Mouse (Mus musculus) bone marrow, adult 2 months (tissue): Measurements from ENCODE around the gene Aldh8a1. TPM values are rescaled to one million over a fixed set of nuclear protein-coding genes. Genes with fewer than 3 reads are reported as not detected.

Experiments used
- H3K27ac ChIP-seq: fragments of 200-500 bp; 2 replicates; pipeline ENCODE4 v1.5.1; 2012; ENCODE audit warnings: low read depth, mild to moderate bottlenecking, control low read depth, inconsistent platforms, low read length; ENCODE audit not compliant: control insufficient read depth, poor library complexity, insufficient read depth
- H3K4me1 ChIP-seq: fragments of 200-500 bp; 2 replicates; pipeline ENCODE4 v1.6.1; 2011; ENCODE audit warnings: low read length; ENCODE audit not compliant: control insufficient read depth, insufficient read depth
- H3K4me3 ChIP-seq: fragments of 200-500 bp; replicated peaks from 2 replicates; pipeline ENCODE3; 2011; ENCODE audit warnings: mild to moderate bottlenecking, low read depth, low read length, control low read depth; ENCODE audit not compliant: control insufficient read depth
- CTCF ChIP-seq: fragments of 200-500 bp; IDR thresholded peaks from 2 replicates; pipeline ENCODE4 v1.5.1; 2011; ENCODE audit warnings: low read length, control low read depth; ENCODE audit not compliant: control insufficient read depth, insufficient read depth
- POLR2A ChIP-seq: fragments of 200-500 bp; IDR thresholded peaks from 2 replicates; pipeline ENCODE4 v1.6.1; 2011; ENCODE audit warnings: low read depth, mild to moderate bottlenecking, control low read depth, low read length, borderline replicate concordance; ENCODE audit not compliant: control insufficient read depth
- WGBS: fragments of 180-500 bp; shearing (Covaris S2); methylation state at CpG from one replicate; pipeline ENCODE4 v1.1.7; 2018; 5-methylcytosine and 5-hydroxymethylcytosine counted together
- polyA plus RNA-seq: library from polyadenylated mRNA; stranded (reverse); fragments of >200 nt; gene quantifications from 2 replicates; pipeline ENCODE4 v1.2.4, GENCODE M21; 2011; ENCODE audit warnings: low replicate concordance; ENCODE audit not compliant: missing spikeins, insufficient read depth, insufficient read length

The Aldh8a1 gene
- polyA plus RNA-seq, 1 experiment = 2.4 TPM

- WGBS = 94% methylated on average over 4 of the region's 4 CpGs
- Histone ChIP-seq H3K4me3 (no peak overlapping the region), H3K4me1 (no peaks in the 10 kb centered on the region; the same call in 1 of the 2 replicates), H3K27ac (no peak overlapping the region)
- no peak for TF ChIP-seq CTCF
- no peak for TF ChIP-seq POLR2A
These were observed 29.8 kb upstream of the Aldh8a1 start for GRCm38 (mm10) chr10:21347332-21347731.

- 80% methylated on average over 5 of the region's 5 CpGs for WGBS
- H3K4me1 ChIP-seq = no peaks in the 10 kb centered on the region; the same call in 1 of the 2 replicates
- H3K27ac ChIP-seq = no peak overlapping the region
- TF ChIP-seq CTCF = no peak
- no peak for TF ChIP-seq POLR2A
- no peak overlapping the region for H3K4me3 ChIP-seq
These were observed 27.6 kb upstream of the Aldh8a1 start for GRCm38 (mm10) chr10:21349449-21349848.

- 89% methylated on average over 2 of the region's 2 CpGs for WGBS
- H3K27ac ChIP-seq = no peak overlapping the region
These were observed 27.1 kb upstream of the Aldh8a1 start for GRCm38 (mm10) chr10:21349946-21350345.

GRCm38 (mm10) chr10:21350531-21351515 is 26.3 kb upstream of the Aldh8a1 start:
- WGBS = 85% methylated on average over 11 of the region's 11 CpGs
- no peaks in the 10 kb centered on the region; the same call in 1 of the 2 replicates for H3K4me1 ChIP-seq
- no peak overlapping the region for H3K27ac ChIP-seq
- TF ChIP-seq POLR2A = no peak
- H3K4me3 ChIP-seq = no peak overlapping the region

More at GRCm38 (mm10) chr10:21349946-21350345, 27.1 kb upstream of the Aldh8a1 start:
- Histone ChIP-seq H3K4me1 (no peaks in the 10 kb centered on the region; the same call in 1 of the 2 replicates), H3K4me3 (no peak overlapping the region)
- TF ChIP-seq CTCF (no peak), POLR2A (no peak)

- 93% methylated on average over 12 of the region's 12 CpGs for WGBS
These were observed 25.3 kb upstream of the Aldh8a1 start for GRCm38 (mm10) chr10:21351766-21352165.

GRCm38 (mm10) chr10:21353890-21354289 is 23.2 kb upstream of the Aldh8a1 start:
- WGBS = 91% methylated on average over 5 of the region's 5 CpGs
- H3K4me3 ChIP-seq = no peak overlapping the region
- no peaks in the 10 kb centered on the region; the same call in 1 of the 2 replicates for H3K4me1 ChIP-seq
- no peak overlapping the region for H3K27ac ChIP-seq
- no peak for TF ChIP-seq POLR2A
- TF ChIP-seq CTCF = no peak

More at GRCm38 (mm10) chr10:21351766-21352165, 25.3 kb upstream of the Aldh8a1 start:
- TF ChIP-seq CTCF (no peak), POLR2A (no peak)
- Histone ChIP-seq H3K27ac (no peak overlapping the region), H3K4me3 (no peak overlapping the region), H3K4me1 (no peaks in the 10 kb centered on the region; the same call in 1 of the 2 replicates)

- WGBS = 89% methylated on average over 7 of the region's 7 CpGs
- H3K27ac ChIP-seq = no peak overlapping the region
- H3K4me1 ChIP-seq = no peaks in the 10 kb centered on the region; the same call in 1 of the 2 replicates
- no peak overlapping the region for H3K4me3 ChIP-seq
- no peak for TF ChIP-seq CTCF
- no peak for TF ChIP-seq POLR2A
These were observed 22.6 kb upstream of the Aldh8a1 start for GRCm38 (mm10) chr10:21354506-21354905.

- H3K4me1 ChIP-seq = no peaks in the 10 kb centered on the region
- H3K4me3 ChIP-seq = no peak overlapping the region
- TF ChIP-seq POLR2A (no peak), CTCF (no peak)
- 89% methylated on average over 8 of the region's 8 CpGs for WGBS
- no peak overlapping the region for H3K27ac ChIP-seq
These were observed 19.1 kb upstream of the Aldh8a1 start for GRCm38 (mm10) chr10:21357986-21358385.

GRCm38 (mm10) chr10:21359086-21359485 is 18.0 kb upstream of the Aldh8a1 start:
- WGBS = 90% methylated on average over 4 of the region's 4 CpGs
- H3K4me3 ChIP-seq = no peak overlapping the region
- no peaks in the 10 kb centered on the region for H3K4me1 ChIP-seq
- TF ChIP-seq CTCF = no peak
- no peak for TF ChIP-seq POLR2A
- H3K27ac ChIP-seq = no peak overlapping the region
